Mouse (Mus musculus): ENCODE results near the gene Hint3. TPM values are rescaled to one million over a fixed set of nuclear protein-coding genes. Genes with fewer than 3 reads are reported as not detected.

Gene Hint3
- polyA plus RNA-seq (2012; ENCODE audit: low replicate concordance), result 14.7 and 23.5 TPM in 2 replicates

DNA sequence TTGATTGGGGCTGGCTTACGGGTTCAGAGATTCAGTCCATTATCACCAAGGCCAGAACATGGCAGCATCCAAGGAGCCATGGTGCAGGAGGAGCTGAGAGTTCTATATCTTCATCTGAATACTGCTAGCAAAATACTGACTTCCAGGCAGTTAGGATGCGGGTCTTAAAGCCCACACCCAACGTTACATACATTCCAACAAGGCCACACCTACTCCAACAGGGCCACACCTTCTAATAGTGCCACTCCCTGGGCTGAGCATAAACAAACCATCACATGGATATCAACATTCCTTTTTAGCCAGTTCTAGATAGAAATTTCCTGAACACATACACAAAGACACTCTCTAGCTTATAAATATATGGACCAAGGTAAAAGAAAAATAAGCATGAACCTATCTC, at the start of gene Hint3:
Gene Hint3 (minus strand): TSS at position 120 of the 400 bp plus-strand sequence.

DNA sequence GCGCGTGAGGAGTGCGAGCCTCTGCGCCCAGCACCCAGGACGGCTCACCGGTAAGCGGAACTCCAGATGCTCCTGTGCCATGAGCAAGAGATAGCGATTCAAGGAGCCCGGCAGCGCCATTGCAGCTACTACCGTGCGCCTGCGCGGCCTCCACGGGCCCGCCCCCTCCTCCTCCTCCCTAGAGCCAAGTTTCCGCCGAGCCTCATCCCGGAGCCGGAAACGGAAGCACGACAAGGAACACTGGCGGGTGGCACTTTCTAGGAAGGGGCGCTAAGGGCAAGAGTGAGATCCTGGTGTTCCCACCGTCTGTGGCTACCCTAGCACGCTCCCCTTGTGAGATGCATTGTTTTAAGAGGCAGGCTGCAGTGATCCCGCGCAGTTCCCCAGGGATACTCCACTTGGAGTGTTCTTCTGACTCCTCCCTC, 28.9 kb downstream of the Hint3 start, which contains the start of gene Trmt11:
Gene Trmt11 (minus strand): TSS at position 208 of the 425 bp plus-strand sequence.

Other genes starting within 250 kb of the Hint3 start
- gene Trmt11, start 28.9 kb downstream of the Hint3 start, polyA plus RNA-seq (2012; ENCODE audit: low replicate concordance), result 1.0 and 1.4 TPM in 2 replicates
- 12.3 and 28.2 TPM in 2 replicates for gene Ncoa7, start 173.7 kb upstream of the Hint3 start, polyA plus RNA-seq (2012; ENCODE audit: low replicate concordance)
- gene Hey2, start 213.2 kb upstream of the Hint3 start, polyA plus RNA-seq (2012; ENCODE audit: low replicate concordance), result 0.06 TPM in 1 of 2 replicates, not detected in the other